Mouse (Mus musculus): ENCODE data around the gene Diras2.

Gene Diras2

GRCm38 (mm10) chr13:52459982-52460381 lies 71.1 kb downstream of the Diras2 start:
- DNase-seq (ENCODE audit: low read depth), result no peak

GRCm38 (mm10) chr13:52457889-52458324 lies 73.2 kb downstream of the Diras2 start:
- no peak for DNase-seq (ENCODE audit: low read depth)

DNA sequence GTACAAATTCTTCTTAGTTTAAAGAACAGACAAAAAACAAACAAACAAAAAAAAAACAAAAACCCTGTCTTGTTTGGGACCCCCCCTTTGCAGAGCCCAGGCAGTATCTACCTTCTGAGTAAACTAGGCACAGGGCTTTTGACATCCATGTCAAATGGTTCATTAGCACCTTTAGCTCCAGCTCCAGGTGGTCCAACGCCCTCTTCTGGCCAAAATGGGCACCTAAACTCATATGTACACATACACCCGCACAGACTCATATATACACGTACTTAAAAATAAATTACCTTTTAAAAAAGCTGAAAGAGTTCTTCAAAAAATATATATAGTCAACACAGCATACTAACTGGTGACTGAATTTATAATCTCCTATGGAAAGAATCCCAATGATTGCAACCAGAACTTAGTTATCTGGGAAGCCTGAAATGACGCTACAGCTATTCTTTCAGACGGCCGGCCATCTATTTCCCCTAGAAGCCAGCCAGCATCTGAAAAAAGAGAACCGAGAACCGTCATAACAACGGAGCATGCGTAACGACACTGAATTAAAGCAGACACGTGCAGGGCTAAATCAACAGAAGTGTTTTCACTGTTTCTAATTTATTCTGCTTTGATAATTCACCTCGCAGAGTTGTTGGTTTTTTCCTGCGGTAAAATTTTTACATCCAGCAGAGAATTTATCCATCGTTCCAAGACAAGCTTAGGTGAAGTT lies 73.7 kb downstream of the Diras2 start:
- no peak for DNase-seq (ENCODE audit: low read depth)

DNA sequence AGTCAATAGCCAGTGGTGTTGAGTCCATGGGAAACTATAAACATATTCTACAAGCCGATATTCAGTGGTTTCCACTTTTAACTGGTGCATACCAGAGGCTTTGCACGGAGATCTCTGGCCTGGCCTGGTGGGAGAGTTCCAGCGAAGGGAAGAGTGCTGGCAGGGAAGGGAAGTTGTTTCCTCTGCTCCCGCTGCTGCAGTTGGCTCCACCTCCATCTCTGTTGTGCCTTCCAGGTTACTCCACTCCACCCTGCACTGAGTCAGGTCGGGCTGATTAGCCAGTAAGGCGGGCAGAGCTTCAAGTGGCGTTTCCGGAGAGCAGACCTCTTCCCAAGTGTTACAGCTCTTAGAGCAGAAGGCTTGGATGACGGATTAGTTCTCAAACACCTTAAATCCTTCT lies 75.8 kb downstream of the Diras2 start:
- DNase-seq (ENCODE audit: low read depth), result peak; percentile 57

GRCm38 (mm10) chr13:52454708-52455250 lies 76.3 kb downstream of the Diras2 start:
- no peak for DNase-seq (ENCODE audit: low read depth)
